Mouse (Mus musculus): Measurements from ENCODE around the gene Iltifb.
A peak's percentile ranks its signal among the peaks of the same experiment; 100 is the strongest.
"Not testable (repeated sequence)": the region's sequence is repeated elsewhere in the genome, so short reads cannot be mapped to it uniquely, and the experiment has no call there.

Gene Iltifb

GRCm38 (mm10) chr10:118294938-118295337 is at the start of gene Iltifb:
Gene Iltifb (minus strand): TSS chr10:118295038.
- DNase-seq: no peak

- not testable (repeated sequence) for DNase-seq
Measured at GRCm38 (mm10) chr10:118343155-118343554, 48.3 kb upstream of the Iltifb start, which contains the start of gene Gm9046. Gene Gm9046 (minus strand): TSS chr10:118343255.

- not testable (repeated sequence) for DNase-seq
Measured at GRCm38 (mm10) chr10:118337731-118338130, 42.9 kb upstream of the Iltifb start, which contains the start of gene Gm9045. Gene Gm9045 (minus strand): TSS chr10:118337831.

- DNase-seq: not testable (repeated sequence)
Measured at GRCm38 (mm10) chr10:118332308-118332707, 37.5 kb upstream of the Iltifb start, which contains the start of gene Gm9044. Gene Gm9044 (minus strand): TSS chr10:118332408.

GRCm38 (mm10) chr10:118326869-118327268 is 32.0 kb upstream of the Iltifb start, which contains the start of gene Gm9040:
Gene Gm9040 (minus strand): TSS chr10:118326969.
- not testable (repeated sequence) for DNase-seq

- no peak for DNase-seq
Measured at GRCm38 (mm10) chr10:118319024-118319423, 24.2 kb upstream of the Iltifb start.

GRCm38 (mm10) chr10:118302133-118302532 is 7.3 kb upstream of the Iltifb start:
- DNase-seq: peak; percentile 10

GRCm38 (mm10) chr10:118283016-118283415 is 11.8 kb downstream of the Iltifb start:
- not testable (repeated sequence) for DNase-seq

GRCm38 (mm10) chr10:118282565-118282964 is 12.3 kb downstream of the Iltifb start:
- DNase-seq: not testable (repeated sequence)

GRCm38 (mm10) chr10:118278069-118278468 is 16.8 kb downstream of the Iltifb start:
- not testable (repeated sequence) for DNase-seq

- not testable (repeated sequence) for DNase-seq
Measured at GRCm38 (mm10) chr10:118271416-118271815, 23.4 kb downstream of the Iltifb start.

- DNase-seq: not testable (repeated sequence)
Measured at GRCm38 (mm10) chr10:118268812-118269211, 26.0 kb downstream of the Iltifb start.

- not testable (repeated sequence) for DNase-seq
Measured at GRCm38 (mm10) chr10:118258388-118258787, 36.5 kb downstream of the Iltifb start, which contains the start of gene Gm32802. Gene Gm32802 (plus strand): TSS chr10:118258688.

- DNase-seq: peak; percentile 77
Measured at GRCm38 (mm10) chr10:118250852-118251295, 44.0 kb downstream of the Iltifb start.

- not testable (repeated sequence) for DNase-seq
Measured at GRCm38 (mm10) chr10:118249006-118249595, 45.7 kb downstream of the Iltifb start.

- DNase-seq: not testable (repeated sequence)
Measured at GRCm38 (mm10) chr10:118240680-118241079, 54.2 kb downstream of the Iltifb start, which contains the start of gene Gm32717. Gene Gm32717 (minus strand): TSS chr10:118240780.

Measured in embryo, embryonic 11 days (tissue).